Mouse (Mus musculus) ES-CJ7 (cell line): Measurements from ENCODE around the gene Pabpn1l.
"Not testable (repeated sequence)": the region's sequence is repeated elsewhere in the genome, so short reads cannot be mapped to it uniquely, and the experiment has no call there.

Experiments used
- DNase-seq: peaks from one replicate; pipeline ENCODE4 v3.0.0; 2011; ENCODE audit warnings: low read depth, low spot score

Pabpn1l gene

DNA sequence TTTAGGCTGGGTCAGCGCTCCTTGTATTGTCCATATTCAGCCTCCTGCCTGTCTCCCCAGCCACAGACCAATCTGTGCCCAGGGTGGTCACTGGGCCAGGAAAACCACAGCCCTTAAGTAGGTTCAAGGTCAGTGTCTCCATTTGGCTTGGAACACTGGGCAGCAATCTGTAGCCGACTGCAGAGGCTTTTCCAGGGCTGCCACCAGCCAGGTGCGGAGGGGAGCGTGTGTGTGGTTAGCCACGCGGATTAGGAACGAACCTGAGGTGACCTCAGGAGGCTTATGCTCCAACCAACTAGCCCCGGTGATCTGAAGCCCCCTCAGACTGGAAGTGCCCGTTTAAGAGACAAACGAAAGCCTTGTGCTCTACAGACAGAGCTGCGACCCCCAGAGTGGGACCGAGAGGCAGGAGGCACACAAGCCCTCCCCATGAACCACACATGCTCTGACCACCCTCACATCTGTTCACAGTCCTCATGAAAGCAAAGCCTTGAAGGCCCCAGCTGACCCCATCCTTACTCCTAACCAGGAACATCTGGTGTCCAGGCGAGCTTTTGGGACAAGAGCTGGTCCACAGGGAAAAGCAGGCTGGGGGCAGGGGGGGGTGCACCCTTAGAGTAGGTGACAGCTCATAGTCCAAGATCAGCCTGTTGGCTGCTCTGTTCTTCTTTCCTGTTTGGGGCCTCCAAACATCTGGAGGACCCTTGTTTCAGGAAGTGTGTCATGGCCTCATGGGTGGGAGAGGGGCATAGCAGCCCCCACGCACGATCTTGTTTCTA, 25.8 kb upstream of the Pabpn1l start:
- no peak for DNase-seq

- no peak for DNase-seq
Measured at GRCm38 (mm10) chr8:122646337-122646736, 23.8 kb upstream of the Pabpn1l start.

DNA sequence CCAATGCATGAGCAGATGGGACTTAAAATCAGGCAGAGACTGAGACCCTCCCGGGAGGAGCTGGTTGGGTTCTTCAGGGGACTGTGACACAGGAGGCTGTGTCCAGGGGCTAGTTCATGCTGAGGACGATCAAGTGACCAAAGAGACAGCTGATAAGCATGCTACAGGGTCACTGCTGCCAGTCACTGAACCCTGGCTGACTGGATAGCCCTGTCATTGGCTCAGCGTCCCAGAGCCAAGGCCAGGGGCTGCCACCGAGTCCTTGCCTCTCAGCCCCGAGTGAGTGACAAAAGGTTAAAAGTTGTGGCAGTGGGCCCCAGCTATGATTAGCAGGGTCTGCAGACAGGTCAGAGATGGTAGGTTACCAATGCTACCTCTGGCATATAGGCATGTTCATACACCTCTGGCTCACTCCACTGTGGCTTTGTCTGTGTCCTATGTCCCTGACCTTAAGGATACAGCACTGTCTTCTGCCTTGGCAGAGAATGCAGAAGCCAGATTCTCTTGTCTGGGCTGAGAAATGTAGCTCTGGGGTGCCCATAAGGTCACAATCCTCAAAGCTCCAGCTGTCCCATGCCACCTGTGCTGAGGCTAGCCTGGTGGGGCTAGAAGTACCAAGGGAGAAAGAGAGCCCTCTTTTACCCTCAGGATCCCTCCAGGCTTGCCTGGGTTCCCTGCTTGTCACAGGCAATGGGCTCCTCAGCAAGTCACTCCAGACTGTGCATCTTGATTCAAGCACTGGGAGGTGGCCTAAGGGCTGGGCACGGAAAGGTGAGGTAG, 21.8 kb upstream of the Pabpn1l start:
- no peak for DNase-seq

DNA sequence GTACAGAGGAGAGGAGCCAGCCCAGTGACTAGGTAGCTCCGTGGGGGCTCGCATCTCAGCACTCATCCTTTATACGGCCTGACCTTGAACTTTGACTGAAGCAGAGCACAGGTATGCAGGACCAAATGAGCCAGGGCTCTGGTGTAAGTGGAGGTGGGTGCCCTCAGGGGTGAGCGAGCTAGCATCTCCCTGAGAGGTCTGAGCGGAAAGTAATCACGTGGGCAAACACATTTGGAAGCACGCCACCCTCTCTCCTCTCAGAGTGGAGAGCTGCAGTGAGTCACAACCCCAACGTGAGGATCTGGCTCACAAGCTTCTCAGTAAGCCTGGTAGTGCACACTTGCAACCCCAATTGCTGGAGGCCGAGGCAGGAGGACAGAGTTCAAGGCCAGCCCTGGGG, 19.5 kb upstream of the Pabpn1l start:
- DNase-seq: peak; percentile 36

- no peak for DNase-seq
Measured at GRCm38 (mm10) chr8:122641406-122641805, 18.9 kb upstream of the Pabpn1l start.

- no peak for DNase-seq
Measured at GRCm38 (mm10) chr8:122640825-122641224, 18.3 kb upstream of the Pabpn1l start.

GRCm38 (mm10) chr8:122639521-122640248, 17.1 kb upstream of the Pabpn1l start:
- DNase-seq: no peak

GRCm38 (mm10) chr8:122638601-122639000, 16.1 kb upstream of the Pabpn1l start:
- DNase-seq: no peak

- no peak for DNase-seq
Measured at GRCm38 (mm10) chr8:122637230-122637629, 14.7 kb upstream of the Pabpn1l start.

DNA sequence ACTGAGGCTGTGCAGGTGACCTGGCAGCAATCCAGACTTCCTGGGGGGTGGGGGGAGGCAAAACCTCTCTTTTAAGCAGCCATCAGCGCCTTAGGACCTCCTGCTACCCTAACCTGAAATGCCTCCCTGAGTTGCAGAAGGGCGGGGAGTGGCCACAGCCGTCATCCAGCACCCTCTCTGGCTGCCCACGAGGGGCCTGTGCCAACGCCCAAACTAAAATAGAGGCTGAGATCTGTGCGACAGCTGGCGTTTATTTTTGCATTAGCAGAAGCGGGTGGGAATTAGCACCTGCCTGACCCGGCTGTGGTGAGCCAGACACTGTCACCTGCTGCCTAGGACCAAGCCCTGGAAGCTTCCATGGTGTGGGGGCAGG, 14.2 kb upstream of the Pabpn1l start:
- DNase-seq: no peak

DNA sequence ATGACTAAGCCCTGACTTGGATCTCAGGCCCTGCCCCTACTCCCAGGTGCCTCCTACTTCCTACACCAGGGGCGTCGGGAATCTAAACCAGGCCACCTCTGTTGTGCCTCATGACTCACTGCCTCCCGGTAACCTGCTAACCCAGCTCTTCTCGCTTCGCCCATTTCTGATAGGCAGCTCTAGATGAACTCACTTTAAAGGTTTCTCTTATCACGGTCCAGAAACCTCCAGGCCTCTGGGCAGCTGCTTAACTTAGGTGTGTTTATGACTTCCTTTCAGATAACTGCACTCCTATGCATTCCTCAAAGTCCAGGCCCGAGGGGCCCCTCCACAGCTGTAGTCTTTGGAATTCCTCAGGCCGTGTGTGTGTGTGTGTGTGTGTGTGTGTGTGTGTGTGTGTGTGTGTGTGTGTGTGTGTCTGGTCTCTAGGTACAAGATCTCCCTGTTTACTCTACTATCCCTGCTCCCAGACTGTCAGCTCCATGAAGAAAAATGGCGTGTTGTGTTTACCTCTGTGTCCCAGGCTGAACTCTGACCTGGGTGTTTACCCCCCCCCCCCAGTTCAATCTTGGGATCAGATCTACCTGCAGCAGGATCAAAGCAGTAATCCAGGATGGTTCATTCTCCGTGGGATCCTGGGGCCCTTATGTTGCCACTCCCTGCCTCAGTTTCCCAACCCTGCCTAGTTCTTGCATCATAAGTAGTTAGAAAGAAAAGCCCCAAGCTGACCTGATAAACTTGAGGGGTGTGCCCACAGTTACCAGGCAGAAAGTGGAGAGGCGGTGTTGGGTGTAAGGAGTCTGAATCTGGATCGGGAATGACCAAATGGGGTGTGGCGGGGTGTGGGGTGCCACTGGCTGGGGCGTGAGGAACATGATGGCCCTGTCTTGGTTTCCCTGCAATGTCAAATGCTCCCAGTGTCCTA, 13.6 kb upstream of the Pabpn1l start:
- no peak for DNase-seq

DNA sequence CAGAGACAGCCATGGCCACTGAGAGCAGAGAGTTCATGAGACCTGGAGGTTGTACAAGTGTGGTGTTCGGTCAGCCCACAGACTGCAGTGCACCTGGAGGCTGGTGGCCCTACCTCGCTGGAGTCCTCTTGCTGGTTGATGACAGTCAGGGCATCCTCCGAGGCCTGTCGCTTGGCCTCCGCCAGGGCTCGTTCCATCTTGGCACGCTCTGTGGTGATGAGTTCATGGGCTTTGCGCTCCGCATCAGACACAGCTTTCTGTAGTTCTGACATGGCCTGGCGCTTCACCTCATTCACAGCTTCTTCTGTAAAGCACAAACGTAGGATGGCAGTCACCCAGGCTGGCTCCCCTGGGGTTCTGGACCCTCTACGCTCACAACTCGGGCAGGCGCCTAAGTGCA, 10.7 kb upstream of the Pabpn1l start:
- no peak for DNase-seq

GRCm38 (mm10) chr8:122632134-122632533, 9.6 kb upstream of the Pabpn1l start:
- DNase-seq: not testable (repeated sequence)

- DNase-seq: no peak
Measured at GRCm38 (mm10) chr8:122630696-122631095, 8.2 kb upstream of the Pabpn1l start.

DNA sequence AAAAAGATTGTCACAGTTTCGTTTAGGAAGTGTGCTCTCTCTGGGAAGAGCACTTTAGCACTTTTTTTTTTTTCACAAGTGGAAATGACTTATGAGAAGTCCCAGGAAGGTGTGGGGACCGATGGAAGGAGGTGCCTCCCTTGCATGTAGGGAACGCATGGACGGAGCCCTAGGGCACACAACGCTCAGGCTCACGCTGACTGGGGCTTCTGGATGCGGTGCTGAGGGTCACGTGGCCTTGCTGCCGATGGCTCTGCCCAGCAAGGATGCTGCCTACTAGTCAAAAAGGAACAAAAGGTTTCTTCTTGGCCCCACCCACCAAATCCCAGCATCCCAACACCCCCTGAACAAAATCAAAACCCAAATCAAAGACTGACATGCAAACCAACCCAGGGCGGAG, 6.8 kb upstream of the Pabpn1l start:
- DNase-seq: peak; percentile 55

DNA sequence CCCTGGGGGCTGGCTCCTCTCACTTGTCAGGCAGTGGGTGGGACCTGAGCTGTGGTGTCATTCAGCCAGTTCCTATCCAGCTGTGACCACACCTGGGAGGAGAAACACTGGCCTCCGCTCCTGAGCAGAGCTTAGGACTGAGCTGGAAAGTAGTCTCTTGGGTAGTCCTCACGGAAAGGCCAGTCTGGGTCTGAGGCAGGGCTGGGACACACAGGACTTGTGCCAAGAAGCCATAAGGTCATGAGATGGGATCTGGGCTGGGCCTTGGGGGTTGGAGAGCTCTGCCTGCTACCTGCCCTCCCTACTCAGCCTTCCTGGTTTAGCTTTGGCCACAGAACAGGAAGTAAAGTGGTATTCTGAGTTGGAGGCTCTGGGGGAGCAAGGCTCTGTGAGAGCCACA, 4.4 kb upstream of the Pabpn1l start:
- DNase-seq: no peak

GRCm38 (mm10) chr8:122625811-122626210, 3.3 kb upstream of the Pabpn1l start:
- DNase-seq: no peak

DNA sequence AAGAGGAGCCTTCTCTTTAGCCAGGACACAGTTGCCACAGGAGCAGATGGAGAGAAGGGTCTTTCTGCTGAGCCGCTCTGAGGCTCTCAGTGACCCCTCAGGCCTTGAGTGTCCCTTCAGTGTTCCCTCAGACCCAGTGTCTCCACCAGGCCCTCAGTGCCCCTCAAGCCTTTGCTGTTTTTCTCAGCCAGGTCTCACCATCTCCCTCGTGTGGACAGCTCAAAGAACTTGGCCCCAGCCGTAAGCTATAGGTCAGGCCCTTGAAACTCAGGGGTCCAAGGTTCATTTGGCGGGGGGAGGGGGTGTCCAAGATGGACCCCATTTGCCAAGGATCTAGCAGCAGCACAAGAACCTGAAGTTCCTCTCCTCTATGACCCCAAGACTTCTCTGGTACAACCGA, 2.1 kb upstream of the Pabpn1l start:
- DNase-seq: no peak

DNA sequence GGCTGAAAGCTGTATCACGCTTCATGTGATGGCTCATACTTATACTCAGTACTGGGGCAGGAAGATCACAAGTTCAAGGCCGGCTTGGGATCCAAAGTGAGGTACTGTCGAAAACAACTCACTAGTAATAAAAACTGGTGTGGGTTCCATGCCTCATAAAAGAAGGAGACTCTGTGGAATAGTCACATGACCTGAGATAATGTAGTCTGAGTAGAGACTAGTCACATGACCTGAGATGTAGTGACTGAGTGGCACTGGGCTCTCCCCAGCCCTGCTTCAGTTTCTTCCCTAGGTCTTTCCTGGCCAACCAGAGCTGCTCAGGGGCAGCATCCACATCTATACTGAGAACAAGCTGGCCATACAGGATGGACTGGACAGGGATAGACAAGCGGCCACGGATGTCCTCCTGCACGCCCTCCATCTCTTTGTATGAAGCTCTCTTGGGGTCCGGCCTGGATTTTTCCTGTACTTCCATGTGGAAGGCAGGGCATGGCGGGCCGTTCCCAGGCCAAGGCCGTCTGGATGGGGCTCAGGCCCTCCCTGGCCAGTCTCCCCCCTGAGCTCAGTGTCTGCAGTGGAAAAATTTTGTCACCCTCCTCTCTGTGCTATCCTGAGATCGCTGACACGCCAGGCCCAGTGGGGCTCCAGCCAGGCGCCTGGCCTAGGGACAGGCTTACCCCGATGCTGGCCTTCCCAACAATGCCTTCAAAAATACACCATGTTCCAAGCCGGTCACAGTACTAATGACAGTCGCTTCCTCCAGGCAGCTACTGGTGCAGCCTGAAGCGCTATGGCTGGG, 1.5 kb upstream of the Pabpn1l start:
- no peak for DNase-seq

- no peak for DNase-seq
Measured at GRCm38 (mm10) chr8:122620446-122620845, 2.1 kb downstream of the Pabpn1l start.
